Mouse (Mus musculus): ENCODE results near the gene Snapin.

The Snapin gene

DNA sequence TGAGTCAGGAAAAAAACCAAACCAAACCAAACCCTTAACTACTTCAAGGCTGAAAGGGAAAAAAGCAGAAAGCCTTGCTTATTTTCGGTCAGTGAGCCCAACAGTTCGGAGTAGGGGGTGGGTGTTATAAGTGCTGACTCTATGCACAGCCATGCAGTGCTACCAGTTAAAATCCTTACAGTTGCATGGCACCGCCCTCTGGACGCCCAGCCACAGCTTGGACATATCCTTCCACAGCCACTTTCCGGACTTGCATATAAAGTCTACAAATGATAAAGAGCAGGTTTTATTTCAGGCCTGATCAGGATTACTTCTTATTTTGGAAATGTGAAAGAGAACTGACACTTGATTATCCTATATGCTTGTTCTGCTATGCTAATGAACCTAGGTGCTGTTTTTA lies 14.4 kb upstream of the Snapin start:
- DNase-seq (ENCODE audit: low spot score), result no peak

DNA sequence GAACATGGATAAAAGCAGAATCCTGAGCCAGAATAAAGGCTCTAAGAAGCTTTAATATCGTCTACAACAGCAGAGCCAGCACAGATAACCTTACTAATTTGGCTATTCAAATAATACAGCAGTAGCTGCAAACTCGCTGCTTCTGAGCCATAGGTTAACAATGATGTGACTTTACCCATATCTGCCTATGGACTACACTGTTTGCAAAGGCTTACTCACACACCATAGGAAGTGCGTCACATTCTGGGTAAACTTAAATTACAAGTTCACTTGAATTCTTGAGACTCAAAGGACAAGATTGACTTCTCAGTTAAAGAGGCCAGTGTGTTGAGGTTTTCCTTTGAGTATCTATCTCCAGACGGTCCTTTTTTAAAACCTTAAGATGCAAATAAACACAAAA lies 12.6 kb upstream of the Snapin start:
- no peak for DNase-seq (ENCODE audit: low spot score)

DNA sequence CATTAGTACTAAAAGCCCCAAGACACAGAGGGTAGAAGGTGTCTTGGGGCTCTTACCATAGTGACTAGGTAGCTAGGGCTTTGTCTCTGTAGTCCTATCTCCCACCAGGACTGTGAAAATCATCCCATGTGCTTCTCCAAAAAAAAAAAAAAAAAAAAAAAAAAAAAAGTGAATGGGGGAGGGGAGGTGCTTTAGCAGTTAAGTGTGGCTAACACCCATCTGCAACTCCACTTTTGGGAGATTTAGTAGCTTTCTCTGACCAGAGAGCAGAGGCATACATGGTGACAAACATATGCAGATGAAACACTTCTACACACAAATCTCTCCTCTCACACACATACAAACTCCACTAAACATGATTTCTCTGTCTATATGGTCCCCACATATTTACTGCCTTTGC lies 6.8 kb upstream of the Snapin start:
- DNase-seq (ENCODE audit: low spot score), result no peak

DNA sequence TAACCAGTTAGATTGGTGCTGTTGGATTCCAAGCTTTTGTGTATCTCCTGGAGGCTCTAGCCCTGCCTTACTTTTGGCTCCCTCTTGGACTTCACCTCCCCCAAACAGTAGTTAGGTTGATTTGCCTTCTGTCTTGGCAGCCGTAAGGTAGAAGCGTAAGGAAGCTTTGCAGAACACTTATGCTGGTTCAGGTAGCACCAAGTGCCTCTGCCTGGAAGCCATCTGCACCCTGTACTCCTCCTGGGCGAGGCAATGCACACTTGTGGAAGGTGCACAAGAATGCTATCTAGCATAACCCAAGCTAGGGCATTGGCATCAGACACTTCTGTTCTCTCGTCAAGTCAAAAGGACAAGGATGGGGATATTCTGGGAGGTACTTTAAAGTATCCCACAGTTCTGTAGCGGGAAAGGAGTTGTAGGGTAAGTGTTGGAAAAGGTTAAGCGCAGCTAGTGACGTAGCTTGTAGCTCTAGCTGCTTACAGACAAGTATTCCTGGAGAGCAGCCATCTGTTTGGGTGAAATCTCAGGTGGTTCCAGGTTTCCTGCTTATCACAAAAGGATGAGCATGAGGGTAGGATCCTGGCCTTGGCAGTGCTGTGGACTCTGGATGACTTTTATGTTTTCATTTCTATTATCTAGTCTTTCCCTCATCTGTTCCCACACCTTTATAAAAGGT lies 5.2 kb upstream of the Snapin start:
- no peak for DNase-seq (ENCODE audit: low spot score)

DNA sequence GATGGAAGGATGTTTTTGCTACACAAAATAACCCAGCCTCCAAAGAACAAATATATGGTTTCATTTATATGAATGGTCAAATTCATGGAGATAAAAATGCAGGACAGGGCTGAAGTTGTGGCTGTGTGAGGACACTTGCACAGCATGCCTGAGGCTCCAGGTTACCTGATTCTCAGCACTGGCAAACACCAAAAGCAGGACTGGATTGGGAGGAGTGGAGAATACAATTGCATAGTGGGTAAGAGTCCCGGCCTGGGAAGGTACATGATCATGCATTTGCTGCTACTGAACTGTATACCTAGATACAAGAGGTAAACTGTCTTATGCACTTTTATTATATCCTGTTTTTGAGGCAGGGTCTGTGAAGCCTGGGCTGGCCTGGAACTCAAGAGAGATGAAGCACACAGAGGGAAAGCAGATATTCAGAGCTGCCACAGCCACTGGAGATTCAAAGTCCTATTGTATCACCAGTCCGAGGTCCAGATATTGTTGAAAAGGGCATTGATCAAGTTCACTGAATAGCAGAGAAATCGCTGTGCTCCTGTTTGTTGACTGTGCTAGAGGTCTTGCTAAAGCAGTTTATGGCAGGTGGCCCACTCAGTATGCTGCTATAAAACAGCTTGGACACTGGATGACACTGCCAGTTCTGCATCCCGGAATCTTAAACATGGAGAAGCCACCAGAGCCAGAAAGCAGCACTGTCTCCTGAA lies 3.2 kb upstream of the Snapin start:
- no peak for DNase-seq (ENCODE audit: low spot score)

DNA sequence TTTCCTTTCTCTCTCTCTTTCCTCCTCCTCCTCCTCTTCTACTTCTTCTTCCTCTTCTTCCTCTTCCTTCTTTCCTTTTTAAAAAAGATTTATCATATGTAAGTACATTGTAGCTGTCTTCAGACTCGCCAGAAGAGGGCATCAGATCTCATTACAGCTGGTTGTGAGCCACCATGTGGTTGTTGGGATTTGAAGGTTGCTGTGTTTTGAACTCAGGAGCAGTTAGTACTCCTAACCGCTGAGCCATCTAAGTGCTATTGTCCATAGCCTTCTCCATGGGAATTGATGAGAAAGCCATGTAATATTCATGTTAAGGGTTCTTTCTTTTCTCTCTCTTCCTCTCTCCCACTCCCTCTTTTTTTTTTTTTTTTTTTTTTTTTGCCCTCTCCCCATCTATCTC lies 517 bp upstream of the Snapin start:
- no peak for DNase-seq (ENCODE audit: low spot score)

DNA sequence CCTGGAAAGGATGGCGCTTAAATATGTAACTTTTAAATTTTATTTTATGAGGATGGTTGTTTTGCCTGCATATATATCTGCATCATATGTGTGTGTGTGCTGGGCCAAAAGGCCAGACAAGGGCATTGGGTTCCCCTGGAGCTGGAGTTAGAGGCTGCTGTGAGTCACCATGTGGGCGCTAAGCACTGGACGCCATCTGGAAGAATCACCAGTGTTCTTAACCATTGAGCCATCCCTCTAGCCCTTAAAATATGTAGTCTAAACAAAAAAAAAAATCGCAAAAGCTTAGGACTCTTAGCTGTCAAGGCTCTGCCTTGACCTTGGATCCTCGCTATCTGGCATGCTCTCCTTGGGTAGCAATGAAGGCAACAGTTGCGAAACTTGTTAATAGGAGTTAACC lies 2.3 kb downstream of the Snapin start:
- DNase-seq (ENCODE audit: low spot score), result no peak

DNA sequence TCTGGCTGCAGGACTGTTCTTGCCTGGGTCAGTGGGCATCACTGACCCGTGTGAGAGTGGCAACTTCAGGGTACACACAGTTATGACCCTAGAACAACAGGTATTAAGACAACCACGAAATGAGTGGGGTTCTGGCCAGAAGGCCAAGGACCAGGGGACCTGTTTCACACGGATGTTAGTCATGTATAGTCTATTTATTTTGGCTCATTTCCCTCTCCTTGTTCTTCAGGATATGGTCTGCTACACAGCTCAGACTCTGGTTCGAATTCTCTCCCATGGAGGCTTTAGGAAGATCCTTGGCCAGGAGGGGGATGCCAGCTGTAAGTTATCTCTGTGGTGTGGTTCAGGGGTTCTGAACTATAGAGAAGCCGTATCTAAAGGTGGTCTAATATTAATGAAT lies 3.8 kb downstream of the Snapin start:
- DNase-seq (ENCODE audit: low spot score), result no peak

DNA sequence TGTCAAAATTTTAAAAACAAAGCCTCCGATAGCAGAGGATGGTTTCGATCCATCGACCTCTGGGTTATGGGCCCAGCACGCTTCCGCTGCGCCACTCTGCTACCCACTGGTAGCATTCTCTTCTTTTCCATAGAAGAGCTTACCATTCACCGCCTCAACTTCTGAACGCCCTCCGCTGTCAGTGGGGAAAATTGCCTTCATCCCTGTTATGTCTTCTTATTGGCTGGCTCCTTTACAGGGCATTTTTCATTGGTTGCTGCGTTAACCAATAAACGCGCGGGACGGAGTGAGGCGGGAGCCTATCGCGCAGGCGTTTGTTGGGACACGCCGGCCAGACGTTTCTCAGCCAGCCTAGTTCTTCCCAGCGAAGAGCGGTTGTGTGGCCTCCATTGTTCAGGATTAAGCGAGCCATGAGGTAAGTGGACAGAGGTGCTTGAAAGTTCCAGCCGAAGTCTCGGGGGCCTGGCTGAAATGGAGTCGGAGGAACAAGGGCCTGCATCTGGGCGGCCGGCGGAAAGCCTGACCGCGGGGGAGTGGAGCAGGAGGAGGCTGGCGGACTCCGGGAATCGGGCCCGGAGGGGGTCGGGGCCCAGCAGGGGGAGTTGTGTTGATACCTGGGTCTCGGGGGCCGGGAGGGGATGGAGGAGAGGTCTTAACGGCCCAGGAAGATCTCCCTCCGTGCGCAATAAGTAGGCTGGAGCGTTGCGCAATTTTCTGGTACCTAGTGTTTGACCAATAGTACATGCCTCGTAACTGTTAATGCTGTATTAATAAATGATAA lies 14.8 kb downstream of the Snapin start, which contains the start of gene Ilf2:
Ilf2 (plus strand) TSS at position 296 of the 781 bp plus-strand sequence.
- peak; percentile 74 for DNase-seq (ENCODE audit: low spot score)

DNA sequence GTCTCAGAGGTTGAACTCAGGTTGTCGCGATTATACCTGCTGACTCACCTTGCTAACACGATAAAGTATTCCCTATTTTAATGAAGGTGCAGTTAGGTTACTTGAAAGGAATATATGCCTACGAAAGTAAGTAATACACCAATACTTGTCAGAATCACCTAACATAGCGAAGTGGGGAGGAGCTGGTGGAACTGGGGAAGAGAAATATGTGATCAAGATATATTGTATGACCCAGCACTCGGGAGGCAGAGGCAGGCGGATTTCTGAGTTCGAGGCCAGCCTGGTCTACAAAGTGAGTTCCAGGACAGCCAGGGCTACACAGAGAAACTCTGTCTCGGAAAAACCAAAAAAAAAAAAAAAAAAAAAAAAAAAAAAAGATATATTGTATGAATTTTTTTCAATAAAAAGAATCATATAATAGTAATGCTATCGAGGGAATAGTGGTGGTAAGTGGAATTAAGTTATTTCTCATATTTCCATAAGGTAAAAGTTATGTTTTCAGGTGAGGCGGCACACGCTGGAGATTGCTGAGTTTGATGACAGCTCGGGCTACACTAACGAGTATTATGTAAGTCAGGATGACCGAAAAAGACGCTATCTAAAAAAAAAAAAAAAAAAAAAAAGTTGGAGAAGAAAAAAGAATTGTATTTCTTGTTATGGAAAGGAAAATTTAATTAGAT lies 15.5 kb downstream of the Snapin start:
- no peak for DNase-seq (ENCODE audit: low spot score)

DNA sequence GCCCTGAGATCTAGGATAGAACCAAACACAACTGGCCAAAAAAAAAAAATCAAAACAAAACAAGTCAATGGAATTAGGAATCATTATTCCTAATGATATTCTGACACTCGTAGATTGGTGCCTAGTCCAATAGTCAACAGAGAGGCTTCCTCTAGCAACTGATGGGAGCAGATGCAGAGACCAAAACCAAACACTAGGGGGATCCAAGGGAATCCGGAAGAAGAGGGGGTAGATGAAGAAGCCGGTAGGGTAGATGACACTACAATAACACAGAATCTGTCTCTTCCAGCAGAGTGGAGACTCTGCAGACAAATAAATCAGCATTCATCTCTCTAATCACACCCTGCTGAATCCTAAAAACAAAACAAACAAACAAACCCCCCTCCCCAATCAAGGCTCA lies 18.6 kb downstream of the Snapin start:
- DNase-seq (ENCODE audit: low spot score), result no peak

DNA sequence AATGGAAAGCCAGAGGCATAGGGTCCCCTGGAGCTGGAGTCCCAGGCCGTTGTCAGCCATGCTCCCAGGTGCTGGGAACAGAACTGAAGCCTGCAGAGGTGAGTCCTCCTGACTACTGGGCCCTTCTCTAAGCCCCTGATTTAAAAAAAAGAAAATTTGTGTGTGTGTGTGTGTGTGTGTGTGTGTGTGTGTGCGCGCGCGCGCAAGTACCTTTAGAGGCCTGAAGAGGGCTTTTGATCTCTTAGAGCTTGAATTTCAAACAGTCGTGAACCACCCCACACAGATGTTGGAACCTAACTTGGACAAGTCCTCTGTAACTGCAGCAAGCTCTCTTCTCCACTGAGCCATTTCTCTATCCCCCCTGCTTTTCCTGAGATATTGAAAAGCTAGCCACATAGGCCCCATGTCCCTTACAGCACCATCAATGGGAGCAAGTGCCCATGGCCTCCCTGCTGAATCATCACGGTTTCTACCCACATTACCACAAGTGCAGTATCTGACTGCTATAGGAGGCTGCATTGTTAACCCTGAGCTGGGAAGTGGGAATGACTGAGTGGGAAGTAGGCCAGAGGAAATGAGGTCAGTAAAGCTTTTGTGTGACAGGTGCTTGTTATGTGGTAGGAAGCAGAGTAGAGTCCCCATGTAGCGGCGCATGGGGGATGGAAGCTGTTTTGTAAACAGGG lies 23.1 kb downstream of the Snapin start:
- no peak for DNase-seq (ENCODE audit: low spot score)

DNA sequence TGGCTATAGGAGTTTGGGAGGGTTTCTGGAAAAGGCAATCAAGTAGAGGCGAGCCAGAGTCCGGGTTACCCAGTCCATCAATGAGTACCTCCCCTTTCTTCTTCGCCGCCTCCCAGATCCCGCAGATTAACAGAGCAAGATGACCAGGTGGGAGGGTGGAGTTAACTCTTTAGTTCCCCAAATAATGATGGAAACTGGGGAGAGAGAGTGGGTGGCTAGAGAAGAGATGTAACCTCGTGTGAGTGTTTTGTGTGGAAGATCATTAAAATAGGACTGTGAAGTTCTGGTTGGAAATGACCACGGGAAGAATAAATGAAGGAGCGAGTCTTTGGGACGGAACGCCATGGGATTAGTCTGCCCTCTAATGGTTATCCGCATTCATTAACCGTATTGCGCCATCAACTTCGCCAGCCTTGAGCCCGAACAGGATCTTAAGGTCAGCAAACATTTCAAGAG lies 24.5 kb downstream of the Snapin start:
- DNase-seq (ENCODE audit: low spot score), result no peak

DNA sequence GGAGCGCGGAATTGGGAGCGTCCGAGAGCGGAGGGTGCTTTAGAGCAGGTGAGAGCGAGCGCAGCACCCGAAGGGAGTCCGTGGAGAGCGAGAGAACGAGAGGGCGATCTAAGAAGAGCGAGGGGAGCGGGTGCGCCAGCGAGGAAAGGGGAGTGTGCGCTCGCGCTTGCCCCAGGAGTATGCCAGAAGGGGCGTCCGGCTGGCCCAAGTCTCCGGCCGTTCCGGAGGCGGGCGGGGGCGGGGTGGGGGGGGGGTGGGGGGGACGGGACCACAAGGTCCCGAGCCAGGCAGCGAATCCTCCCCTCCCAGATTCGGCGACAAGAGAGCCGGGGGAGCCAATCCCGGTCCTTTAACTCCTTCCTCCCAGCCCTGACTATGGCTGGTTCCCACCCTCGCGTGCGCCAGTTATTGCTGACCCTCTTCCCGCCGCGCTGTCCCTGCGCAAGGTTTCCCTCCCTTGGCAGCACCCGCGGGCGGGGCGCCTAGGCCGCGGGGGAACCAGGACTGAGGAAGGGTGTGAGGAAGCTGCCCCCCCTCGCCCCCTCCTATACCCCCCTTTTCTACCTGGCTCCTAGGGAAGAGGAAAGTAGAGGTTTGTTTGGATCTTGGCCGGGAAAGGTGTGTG lies 25.0 kb downstream of the Snapin start, which contains the start of gene Npr1:
Npr1 (minus strand) TSS at position 181 of the 625 bp plus-strand sequence.
- DNase-seq (ENCODE audit: low spot score), result no peak

DNA sequence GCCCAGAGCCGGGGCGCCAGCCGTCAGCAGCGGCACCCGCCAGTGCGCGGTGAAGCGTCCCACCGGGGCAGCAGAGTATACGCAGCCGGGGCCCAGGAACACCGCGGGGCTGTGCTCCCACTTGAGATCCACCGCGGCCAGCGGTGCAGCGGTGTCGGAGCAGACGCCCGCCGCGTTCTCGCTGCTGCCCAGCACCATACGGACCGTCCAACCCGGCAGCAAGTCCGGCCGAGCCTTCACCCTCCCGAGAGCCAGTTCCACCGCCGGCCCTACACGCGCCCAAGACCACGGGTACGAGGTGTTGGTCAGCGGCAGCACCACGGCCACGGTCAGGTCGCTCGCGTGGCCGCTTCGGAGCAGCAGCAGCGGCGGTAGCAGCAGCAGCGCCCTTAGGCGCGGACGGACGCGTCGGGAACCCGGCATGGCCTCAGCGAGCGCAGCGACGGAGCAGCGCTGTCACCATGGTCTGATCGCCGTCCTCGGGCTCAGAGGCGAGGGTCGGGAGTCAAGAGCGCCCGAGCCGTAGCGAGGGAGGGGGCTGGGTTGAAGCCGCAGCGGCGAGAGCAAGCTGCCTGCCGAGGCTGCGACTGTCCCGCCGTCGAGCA lies 25.6 kb downstream of the Snapin start:
- no peak for DNase-seq (ENCODE audit: low spot score)

DNA sequence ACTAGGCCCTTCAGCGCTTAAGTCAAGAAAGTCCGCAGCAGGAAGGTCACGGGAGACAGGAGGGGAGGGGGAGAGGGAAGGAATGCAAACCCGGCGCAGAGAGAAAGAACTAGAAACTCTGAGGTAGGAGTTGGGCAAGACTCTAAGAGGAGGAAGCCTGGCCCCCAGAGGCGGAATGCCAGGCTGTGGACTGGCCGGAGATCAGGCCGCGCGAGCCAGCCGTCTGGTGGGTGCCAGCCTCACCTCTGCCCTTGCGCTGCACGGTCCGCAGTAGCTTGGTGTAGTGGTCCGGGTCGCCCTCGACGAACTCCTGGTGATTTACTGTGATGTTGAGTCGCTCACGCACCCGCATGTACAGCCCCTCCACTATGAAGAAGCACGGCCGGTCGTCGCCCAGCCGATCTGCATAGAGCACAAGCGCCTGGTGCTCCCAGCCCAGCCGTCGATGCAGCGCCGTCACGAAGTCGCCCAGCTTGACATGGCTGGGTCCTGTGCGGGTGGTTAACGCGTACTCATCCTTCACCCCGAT lies 26.2 kb downstream of the Snapin start:
- no peak for DNase-seq (ENCODE audit: low spot score)

DNA sequence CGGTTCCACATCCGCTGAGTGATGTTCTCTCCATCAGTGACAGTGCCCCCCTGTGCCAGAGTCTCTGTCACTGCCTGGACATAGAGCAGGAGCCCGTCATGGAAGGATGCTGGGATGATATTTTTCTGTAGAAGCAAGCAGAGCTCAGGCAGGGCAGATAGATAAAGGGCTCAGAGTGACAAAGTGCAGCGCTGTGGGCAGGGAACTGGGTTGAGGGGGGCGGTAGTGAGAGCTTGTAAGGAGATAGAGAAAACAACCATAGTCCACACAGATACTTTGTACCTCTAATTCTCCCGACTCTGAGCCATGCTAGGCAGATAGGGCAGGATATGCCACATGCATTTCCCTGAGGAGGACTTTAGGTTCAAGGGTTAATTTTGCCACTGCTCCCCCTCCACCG lies 28.3 kb downstream of the Snapin start:
- DNase-seq (ENCODE audit: low spot score), result no peak

DNA sequence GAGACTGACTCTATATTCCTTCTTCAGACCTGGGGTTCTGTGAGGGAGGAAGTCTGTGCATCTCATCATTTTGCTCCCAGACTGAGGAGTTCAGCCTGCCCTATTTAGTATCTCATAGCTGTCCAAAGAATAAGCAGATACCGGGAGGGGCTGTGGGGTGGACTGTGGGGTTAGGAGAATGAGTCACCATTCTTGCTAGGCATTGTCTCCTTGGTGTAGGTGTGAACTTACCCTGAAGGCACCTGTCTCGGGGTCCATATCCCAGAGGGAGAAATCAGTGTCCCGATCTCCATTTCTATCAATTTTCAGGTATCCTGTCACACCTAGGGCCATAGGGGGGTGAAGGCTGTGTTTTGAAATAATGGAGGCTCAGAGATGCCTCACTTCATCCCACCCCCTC lies 28.9 kb downstream of the Snapin start:
- no peak for DNase-seq (ENCODE audit: low spot score)

DNA sequence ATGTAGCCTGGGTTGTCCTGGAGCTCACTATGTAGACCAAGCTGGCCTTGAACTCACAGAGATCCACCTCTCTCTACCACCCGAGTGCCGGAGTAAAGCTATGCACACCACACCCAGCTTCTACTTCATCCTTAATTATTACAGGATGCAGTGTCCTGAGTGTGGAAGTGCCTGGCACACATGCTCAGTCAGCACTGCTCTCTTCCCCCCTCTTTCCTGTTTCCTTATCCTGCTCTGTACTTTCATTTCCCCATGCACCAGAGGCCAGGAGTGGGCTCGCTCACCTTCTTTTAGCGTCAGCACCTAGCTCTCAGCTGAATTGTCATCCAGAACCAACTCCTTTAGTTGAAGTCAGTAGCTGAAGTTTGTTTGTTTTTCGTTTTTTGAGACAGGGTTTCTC lies 30.5 kb downstream of the Snapin start:
- DNase-seq (ENCODE audit: low spot score), result no peak

DNA sequence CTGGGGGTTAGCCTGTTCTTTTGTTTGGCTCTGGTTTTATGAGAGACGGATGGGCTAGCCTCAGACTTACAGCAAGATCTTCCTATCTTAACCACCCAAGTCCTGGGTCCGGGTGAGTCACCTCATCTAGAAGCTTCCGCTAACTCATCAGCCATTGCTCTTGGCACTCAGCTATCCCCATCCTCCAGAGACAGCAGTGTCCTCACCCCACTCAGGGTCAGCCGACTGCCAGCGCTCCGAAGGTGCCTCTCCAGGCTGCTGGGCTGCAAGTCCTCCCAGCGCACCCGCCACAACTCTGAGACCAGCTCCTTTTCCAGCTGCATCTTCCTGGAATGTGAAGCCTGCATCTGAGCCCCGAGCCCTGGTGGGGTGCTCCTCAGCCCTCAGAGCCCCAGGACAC lies 31.1 kb downstream of the Snapin start:
- DNase-seq (ENCODE audit: low spot score), result no peak

DNA sequence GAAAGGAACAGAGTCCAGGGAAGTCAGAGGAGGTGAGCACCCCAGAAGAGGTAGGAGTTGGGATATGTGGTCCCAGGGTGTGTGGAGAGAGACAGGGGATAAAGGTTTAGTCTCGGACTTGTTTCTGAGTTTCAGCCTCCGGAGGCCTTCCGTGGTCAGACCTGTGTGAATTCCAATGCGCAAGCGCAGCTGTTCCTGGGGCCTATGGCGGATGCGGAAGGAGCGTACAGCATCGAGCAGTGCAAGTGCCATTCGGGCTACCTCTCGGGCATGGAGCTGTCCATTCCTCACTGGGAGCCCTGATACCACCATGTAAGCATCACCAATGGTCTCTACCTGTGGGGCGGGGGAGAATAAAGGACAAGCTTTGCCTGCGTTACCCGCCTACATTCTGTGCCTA lies 35.9 kb downstream of the Snapin start:
- DNase-seq (ENCODE audit: low spot score), result no peak
